Mouse (Mus musculus) CD4-positive helper T cell, adult 2 months (primary cell): Measurements from ENCODE around the gene Commd4.

Experiments used
- DNase-seq: peaks from one replicate; pipeline ENCODE4 v3.0.0-alpha.2; 2012; ENCODE audit warnings: low read depth, missing footprints, low spot score

Commd4 gene

GRCm38 (mm10) chr9:57141417-57142353 is 16.4 kb downstream of the Commd4 start:
- no peak for DNase-seq

DNA sequence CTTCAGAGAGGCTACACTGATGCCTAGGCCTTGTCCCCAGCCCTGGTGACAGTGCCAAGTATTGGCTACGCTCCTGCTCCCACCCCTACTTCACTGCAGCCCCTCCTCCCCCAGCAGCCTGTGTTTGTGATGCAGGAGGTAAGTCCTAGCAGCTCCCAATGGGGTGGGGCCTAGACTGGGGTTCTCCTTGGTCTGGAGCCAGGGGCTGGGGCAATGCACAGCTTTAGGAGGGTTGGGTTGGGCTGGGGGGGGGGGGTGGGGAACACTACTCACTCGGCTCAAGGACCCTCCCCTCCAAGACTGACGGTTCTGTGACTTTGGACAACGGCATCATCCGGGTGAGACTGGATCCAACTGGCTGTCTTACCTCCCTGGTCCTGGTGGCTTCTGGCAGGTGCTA is 18.6 kb downstream of the Commd4 start:
- no peak for DNase-seq

DNA sequence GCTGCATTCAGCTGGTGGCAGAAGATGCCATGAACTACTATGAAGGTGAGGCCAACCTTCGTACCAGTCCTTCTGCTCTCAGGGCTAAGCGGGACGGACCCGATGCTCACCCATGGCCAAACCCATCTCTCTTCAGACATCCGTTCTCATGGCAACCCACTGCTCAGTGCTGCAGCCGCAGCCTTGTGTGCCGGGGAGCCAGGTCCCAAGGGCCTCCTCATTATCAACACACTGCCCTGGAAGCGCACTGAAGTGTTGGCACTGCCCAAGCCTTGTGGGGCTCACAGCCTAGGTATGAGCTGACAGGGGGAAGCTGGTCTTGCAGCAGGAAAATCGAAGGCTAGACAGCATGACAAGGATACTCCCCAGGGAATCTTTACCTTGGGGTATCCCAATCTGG is 19.0 kb downstream of the Commd4 start:
- no peak for DNase-seq

- no peak for DNase-seq
Measured at GRCm38 (mm10) chr9:57138507-57138906, 19.6 kb downstream of the Commd4 start.

DNA sequence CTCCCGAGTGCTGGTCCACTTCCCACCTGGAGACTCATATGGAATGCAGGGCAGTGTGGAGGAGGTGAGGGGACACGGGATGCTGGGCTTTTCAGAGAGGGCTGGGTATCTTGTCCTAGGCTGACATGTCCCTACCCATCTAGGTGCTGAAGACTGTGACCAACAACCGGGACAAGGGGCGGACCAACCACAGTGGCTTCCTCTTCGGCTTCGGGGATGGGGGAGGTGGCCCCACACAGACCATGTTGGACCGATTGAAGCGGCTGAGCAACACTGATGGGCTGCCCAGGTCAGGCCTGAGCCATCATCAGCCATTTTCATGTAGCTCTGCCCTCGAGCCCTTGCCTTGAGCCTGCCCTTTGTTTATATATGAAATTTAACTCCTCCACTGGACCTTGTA is 20.4 kb downstream of the Commd4 start:
- no peak for DNase-seq

GRCm38 (mm10) chr9:57137246-57137645 is 20.9 kb downstream of the Commd4 start:
- no peak for DNase-seq

DNA sequence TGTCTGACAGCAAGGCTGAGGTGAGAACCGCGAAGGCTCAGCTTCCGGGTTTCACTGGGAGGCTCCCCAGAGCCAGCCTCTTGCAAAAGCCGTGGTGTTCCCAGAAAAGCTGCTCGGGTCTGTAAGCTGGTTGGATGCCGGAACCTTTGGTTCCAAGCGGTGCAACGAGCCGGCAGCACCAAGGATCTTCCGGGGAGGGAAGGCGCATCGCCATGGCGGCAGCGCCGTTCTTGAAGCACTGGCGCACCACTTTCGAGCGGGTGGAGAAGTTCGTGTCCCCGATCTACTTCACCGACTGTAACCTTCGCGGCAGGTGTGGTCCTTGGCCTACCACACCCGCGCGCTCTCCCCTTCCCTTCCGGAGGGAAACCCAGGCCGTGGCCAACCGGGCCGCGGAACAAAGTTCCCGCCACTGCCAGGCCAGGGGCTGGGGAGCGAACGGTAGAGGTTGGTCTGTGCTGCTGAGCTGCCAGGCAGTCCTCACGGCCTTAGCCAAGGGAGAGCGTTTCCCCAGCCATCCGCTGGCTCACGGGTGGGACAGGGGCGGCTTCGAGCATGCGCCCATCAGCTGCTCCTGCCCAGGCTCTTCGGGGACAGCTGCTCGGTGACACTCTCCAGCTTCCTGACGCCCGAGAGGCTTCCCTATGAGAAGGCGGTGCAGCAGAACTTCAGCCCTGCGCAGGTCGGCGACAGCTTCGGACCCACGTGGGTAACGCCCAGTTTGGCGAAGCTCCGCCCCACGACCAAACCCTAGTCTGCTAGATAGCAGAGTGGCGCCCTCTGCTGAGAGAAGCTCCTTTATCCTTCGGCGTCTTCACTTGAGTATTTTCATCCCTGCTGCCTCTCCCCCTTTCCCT is 27.3 kb downstream of the Commd4 start, which contains the start of gene Man2c1:
Gene Man2c1 (plus strand): TSS at position 114 of the 857 bp plus-strand sequence.
- peak; percentile 95 for DNase-seq

DNA sequence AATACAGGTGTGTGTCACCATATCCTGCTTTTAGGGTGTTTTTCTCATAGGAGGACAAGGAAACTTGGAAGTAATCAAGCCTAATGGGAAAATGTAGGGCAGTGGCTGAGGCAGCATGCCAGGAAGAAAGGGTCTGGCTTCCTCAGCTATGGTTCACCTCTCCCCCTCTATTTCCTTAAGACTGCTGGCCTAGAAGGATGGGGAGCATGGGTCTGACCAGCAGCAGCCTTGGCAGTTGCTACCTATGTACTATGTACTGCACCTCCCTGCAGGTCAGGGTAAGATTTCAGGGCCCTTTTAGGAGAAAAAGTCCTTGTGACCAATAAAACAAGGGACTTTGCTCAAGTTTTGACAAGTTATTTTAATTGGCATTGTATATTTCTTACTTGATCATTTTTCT is 28.5 kb downstream of the Commd4 start:
- no peak for DNase-seq

GRCm38 (mm10) chr9:57117261-57117755 is 40.8 kb downstream of the Commd4 start:
- no peak for DNase-seq
